Mouse (Mus musculus) heart, embryonic 14.5 days (tissue): ENCODE data around the gene Mageb5. TPM values are rescaled to one million over a fixed set of nuclear protein-coding genes. Genes with fewer than 3 reads are reported as not detected.
"Not testable (repeated sequence)": the region's sequence is repeated elsewhere in the genome, so short reads cannot be mapped to it uniquely, and the experiment has no call there.

Source experiments
- ATAC-seq: fragments of 200-750 bp; cut with Nextera tagmentation; 2 replicates; pipeline ENCODE4 v1.8.0; 2017; ENCODE audit warnings: low read depth, moderate TSS enrichment; ENCODE audit not compliant: insufficient number of reproducible peaks, insufficient read depth, low FRiP score
- H3K27ac ChIP-seq, 2 experiments: fragments of 200-500 bp in 1 of 2; fragments of 300-500 bp in 1 of 2; sonication (generic) in 1 of 2; replicated peaks in 1 of 2; 2 replicates each; pipeline ENCODE4 v1.5.1; 2012 to 2014; ENCODE audit warnings: low read depth in 2 of 2, low read length in 2 of 2, control low read depth in 1 of 2, mild to moderate bottlenecking in 1 of 2, mixed read lengths in 1 of 2; ENCODE audit not compliant: control insufficient read depth in 1 of 2, insufficient read depth in 1 of 2
- H3K27me3 ChIP-seq: fragments of 300-500 bp; sonication (generic); 2 replicates; pipeline ENCODE4 v1.6.1; 2014; ENCODE audit warnings: mild to moderate bottlenecking, low read length, control low read depth; ENCODE audit not compliant: control insufficient read depth, insufficient read depth
- H3K36me3 ChIP-seq: fragments of 300-500 bp; sonication (generic); 2 replicates; pipeline ENCODE4 v1.6.1; 2014; ENCODE audit warnings: mild to moderate bottlenecking, control low read depth, low read length, mixed read lengths; ENCODE audit not compliant: control insufficient read depth, insufficient read depth
- H3K4me1 ChIP-seq, 2 experiments: fragments of 200-500 bp in 1 of 2; fragments of 300-500 bp in 1 of 2; sonication (generic) in 1 of 2; 2 replicates each; pipeline ENCODE4 v1.6.1; 2012 to 2014; ENCODE audit warnings: low read length in 2 of 2, control low read depth in 1 of 2, mixed read lengths in 1 of 2; ENCODE audit not compliant: control insufficient read depth in 2 of 2, insufficient read depth in 2 of 2
- H3K4me2 ChIP-seq: fragments of 300-500 bp; sonication (generic); 2 replicates; pipeline ENCODE4 v1.6.1; 2014; ENCODE audit warnings: mild to moderate bottlenecking, low read length
- H3K4me3 ChIP-seq, 2 experiments: fragments of 200-500 bp in 1 of 2; fragments of 300-500 bp in 1 of 2; sonication (generic) in 1 of 2; 2 replicates each; pipeline ENCODE4 v1.5.1; 2012 to 2014; ENCODE audit warnings: low read length in 2 of 2, mild to moderate bottlenecking in 2 of 2, control low read depth in 1 of 2, low read depth in 1 of 2, moderate library complexity in 1 of 2; ENCODE audit not compliant: control insufficient read depth in 1 of 2, insufficient read depth in 1 of 2
- H3K9ac ChIP-seq: fragments of 300-500 bp; sonication (generic); 2 replicates; pipeline ENCODE4 v1.6.1; 2014; ENCODE audit warnings: mild to moderate bottlenecking, low read length
- H3K9me3 ChIP-seq: fragments of 300-500 bp; sonication (generic); 2 replicates; pipeline ENCODE4 v1.6.1; 2016; ENCODE audit warnings: low read length, control low read depth; ENCODE audit not compliant: control insufficient read depth
- WGBS: fragments of 180-500 bp; shearing (Covaris S2); extraction: QIAGEN DNeasy Blood & Tissue Kit; methylation state at CpG from one replicate; pipeline ENCODE4 v1.1.7; 2014; 5-methylcytosine and 5-hydroxymethylcytosine counted together
- polyA plus RNA-seq: library from polyadenylated mRNA; unstranded; fragments of >200 nt; fragmentation: Nextera tagmentation; extraction: Ambion mirVana; gene quantifications from 2 replicates; pipeline ENCODE4 v1.2.1, GENCODE M21; 2014

Gene Mageb5
- polyA plus RNA-seq, result not detected in 2 replicates

- not testable (repeated sequence) for H3K9ac ChIP-seq, H3K9me3 ChIP-seq, ATAC-seq, H3K27ac ChIP-seq, H3K4me1 ChIP-seq, H3K27me3 ChIP-seq, H3K4me3 ChIP-seq, H3K4me2 ChIP-seq, H3K36me3 ChIP-seq
- WGBS, result 75% methylated on average over 1 of the region's 1 CpGs
Measured at GRCm38 (mm10) chrX:91782918-91783317, at the start of gene Mageb5. TSS of gene Mageb5 (minus strand) at chrX:91783018.

GRCm38 (mm10) chrX:91759591-91760226 is 23.1 kb downstream of the Mageb5 start:
- not testable (repeated sequence) for H3K27me3 ChIP-seq, H3K4me3 ChIP-seq, H3K9ac ChIP-seq, H3K9me3 ChIP-seq, H3K4me1 ChIP-seq, H3K27ac ChIP-seq, H3K4me2 ChIP-seq, ATAC-seq, H3K36me3 ChIP-seq
- WGBS, result no CpG with 5 or more reads among the region's 1 CpGs

Other genes starting within 250 kb of the Mageb5 start
- gene 1700084M14Rik, start 207.1 kb downstream of the Mageb5 start, polyA plus RNA-seq, result not detected in 2 replicates
- not detected in 2 replicates for gene Gm14781, start 150.8 kb downstream of the Mageb5 start, polyA plus RNA-seq
- not detected in 2 replicates for gene Mageb1, start 233.3 kb upstream of the Mageb5 start, polyA plus RNA-seq